Mouse (Mus musculus) urinary bladder, postnatal 10 days (tissue): ENCODE data around the gene Ptprn2.

ENCODE experiments used
- DNase-seq: peaks from one replicate; pipeline ENCODE4 v3.0.0; 2022; ENCODE audit warnings: low spot score

The Ptprn2 gene

DNA sequence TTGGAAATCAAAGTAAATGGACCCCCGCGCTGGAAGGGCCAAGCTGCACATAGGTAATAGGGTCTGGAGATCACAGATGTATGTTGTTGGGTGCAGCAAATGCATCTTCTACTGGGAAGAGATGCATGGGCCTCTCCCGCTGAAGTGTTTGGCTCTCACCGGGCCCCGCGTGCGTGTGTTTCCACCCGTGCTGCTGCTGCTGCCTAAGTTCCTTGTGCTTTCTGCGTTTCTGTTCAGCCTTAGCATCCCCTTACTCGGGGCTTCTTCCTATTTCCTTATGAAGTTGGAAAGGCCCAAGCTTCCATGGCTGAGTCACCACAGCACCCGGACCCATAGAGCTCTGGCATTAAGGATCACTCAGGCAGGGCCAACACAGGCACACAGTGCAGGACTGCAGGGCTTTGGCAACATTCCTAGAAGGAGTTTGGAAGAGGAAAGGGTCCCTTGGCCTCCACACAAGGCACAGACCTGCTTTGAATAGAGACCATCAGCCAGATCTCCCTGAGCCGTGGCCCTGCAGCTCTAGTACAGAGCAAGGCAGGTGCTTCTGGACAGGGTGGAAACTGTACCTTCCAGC is 772.5 kb downstream of the Ptprn2 start:
- DNase-seq, result no peak

DNA sequence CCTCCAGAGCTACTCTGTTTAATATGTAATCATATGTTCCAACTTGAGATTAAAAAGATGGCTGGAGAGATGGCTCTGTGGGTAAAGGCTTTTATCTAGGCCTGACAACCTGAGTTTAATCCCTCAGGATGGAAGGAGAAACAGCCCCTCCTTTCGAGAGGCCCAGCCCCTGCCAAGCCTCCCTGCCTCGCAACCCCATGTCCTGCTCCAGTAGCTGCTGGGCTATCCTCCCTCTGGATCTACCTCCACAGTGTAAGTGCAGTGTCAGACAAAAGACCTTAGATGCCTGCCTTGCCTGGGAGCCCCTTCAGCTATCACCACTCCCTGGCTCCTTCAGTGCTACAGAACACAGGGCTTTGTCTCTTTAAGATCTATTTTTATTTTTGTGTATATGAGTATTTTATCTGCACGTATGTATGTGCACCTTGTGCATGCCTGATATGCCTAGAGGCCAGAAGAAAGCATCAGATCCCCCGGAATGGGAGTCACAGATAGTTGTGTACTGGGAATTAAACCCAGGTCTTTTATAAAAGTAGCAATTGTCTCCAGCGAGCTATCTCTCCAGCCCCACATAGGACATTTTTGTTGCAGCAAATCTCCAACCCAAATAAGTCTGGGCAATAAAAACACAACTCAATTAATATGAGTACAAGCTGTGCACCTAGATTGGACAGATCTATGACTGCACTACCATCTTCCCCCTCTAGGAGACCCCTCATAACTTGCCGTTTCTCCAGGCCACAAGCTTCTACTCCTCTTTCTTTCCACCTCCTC is 775.1 kb downstream of the Ptprn2 start:
- no peak for DNase-seq

DNA sequence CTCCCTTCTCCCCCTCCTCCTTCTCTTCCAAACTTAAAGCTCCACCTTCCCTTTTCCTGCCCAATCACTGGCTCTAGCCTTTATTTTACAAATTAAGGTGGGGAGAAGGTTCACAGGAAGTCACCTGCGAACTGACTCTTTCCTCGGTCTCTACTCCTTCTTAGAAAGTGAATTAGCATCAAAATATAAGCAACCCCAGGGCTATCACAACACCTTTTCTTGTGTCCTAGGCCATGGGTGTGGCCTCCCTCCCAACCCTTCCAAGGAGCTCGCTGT is 775.6 kb downstream of the Ptprn2 start:
- DNase-seq, result no peak

DNA sequence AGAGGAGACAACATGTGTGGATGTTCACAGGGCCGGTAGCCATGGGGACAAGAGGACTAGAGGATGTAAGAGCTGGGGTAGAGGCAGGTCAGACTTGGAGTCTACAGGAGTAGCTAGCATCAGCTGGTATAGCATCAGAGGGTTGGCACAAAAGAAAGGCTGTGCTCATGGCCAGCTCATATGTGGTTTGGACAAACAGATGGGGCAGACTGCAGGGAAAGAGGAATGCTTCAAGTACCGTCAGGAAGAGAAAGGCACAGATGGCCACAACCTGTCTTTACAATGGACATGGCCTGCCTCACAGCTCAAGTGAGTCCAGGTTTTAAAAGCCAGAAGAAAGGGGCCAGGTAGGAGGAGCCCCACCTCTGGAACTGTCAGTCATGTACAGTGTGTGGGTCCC is 776.5 kb downstream of the Ptprn2 start:
- DNase-seq, result no peak

DNA sequence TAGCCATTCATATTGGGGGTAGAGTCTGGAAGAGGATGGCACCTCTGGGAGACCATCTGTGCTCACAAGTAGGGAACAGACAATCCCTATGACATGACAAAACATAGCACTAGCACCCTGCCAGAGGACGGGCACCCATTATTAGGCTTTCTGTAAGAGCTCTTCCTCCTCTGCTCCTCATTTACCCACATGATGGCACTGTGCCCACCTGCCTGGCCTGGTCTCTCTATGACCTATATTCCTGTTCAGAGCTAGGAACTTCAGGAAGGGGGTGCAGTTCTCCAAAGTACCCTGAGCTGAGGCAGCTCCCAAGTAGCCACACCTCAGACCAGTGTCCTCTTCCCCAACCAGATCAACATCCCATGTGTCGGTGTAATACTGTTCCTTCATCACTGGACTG is 777.6 kb downstream of the Ptprn2 start:
- no peak for DNase-seq

DNA sequence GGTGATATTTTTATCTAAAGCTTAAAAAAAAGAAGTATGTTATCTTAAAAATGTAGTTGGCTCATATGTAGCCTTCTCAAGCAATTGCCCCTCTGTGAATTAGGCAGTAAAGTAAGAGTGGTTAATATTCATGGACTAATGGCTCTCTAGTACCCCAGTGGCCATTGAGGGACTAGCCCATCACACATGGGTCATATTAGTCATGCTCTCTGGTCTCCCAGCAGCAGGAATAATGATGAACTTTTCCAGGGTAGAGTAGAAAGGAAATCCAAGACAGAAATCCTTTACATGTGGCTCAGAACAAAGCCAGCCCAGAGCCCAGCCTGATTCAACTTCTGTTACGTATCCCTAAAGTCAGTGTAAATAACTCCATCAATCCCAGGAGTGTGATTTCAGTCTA is 779.7 kb downstream of the Ptprn2 start:
- no peak for DNase-seq

DNA sequence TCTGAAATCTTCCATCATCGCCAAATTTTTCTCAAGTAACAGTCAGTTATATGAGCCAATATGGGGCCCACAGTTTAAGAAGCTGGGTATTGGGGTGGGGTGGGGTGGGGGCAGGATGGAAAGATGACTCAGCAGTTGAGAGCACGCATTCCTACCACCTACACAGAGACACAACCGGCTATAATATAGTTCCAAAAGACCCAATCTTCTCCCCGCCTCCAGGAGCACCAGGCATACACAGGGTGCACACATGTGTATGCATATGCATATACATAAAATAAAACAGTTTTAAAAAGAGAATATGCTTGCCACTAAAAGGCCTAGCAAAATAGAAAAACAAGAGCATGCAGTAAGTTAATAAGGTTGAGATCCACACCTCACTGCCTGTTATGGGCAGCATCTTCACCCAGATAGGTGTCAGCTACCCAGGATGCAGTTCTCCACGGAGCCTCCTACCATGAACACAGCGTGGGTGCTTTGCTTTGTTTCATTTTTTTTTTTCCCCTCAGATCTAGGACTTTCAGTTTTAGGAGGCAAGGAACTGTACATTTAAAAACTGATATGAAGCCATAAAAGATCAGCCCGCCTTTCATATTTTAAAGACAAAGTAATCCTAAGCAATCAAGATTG is 783.1 kb downstream of the Ptprn2 start:
- no peak for DNase-seq

DNA sequence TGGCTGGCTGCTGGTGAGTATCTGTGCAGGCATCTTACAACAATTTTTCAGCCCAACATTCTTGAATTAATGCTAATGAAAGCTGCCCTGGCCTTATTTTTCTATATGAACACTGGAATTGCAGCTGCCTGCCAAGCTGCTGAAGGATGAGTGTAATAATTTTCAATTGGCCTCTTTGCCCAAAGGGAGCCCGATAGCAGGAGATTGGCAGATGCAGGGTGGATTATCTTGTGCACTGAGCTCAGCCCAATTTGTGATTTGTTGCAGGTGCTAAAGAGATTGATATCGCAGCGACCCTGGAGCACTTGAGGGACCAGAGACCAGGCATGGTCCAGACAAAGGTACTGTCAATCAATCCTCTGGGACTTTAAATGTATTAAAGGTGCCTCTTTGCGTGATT is 783.8 kb downstream of the Ptprn2 start:
- no peak for DNase-seq

DNA sequence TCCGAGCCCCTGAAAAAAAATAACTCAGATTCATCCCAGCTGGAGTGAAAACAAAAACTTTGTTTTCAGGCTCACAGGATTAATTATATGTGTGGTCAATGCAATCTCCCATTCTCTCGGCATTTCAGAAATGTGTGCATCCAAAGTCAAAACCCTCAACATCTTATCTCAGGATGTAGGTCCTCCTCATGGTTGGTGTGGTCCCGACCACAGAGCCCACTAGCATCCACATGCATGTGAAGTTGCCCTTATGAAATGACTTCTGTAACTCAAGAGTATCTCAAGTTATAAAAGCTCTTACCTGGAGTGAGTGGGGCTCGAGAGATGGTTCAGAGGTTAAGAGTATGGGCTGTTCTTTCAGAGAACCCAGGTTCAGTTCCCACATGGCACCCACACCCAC is 784.7 kb downstream of the Ptprn2 start:
- DNase-seq, result no peak

DNA sequence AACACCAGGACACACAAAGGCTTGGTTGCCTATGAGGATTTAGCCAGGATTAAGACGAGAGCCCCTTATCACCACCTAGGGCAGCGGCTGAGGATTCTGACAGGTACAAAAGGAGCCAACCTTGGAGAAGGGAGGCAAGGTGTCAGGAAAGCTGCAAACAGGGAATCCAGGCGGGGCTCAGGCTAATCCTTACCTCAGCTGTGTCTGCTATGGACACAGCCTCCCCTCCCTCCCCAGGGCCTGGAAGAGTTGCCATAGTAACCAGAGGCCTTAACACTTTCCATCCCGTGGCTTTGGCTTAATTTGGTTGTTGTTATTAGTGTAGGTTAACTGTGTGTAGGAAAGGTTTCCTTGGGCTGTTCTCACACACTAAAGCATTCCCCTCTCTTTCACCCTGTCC is 787.6 kb downstream of the Ptprn2 start:
- DNase-seq, result no peak

DNA sequence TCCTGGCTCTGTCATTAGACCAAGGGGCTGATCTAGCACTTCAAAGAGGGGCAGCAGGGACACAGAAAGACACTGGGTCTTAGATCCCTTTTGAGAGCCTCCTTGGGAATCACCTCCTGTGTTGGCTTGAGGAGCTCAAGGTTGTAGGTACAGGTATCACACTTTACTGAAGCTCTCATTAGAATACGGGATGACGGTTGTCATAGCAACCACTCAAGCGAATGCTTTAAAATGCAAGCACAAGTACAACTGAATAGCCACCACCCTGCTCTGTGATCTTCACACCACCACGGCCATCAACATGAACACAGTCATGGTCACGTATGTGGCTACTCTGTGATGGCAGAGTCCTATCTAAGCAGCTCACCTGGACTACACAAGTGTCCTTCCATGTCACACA is 789.1 kb downstream of the Ptprn2 start:
- DNase-seq, result no peak

DNA sequence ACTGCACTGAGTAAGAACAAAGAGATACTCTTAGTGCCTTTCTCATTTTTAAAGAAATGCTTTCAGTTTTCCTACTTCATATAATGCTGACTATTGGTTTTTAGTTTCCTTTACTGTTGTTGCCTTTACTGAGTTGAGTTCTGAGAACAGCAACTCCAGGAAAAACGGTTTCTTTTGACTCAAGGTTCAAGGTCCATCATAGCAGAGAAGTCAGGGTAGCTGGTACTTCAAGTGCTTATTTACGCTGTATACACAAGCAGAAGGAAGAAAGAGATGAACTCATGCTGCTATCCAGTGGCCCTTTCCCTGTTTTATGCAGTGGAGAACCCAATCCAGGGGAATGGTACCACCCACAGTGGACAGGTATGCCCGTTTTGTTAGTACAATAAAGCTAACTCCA is 795.3 kb downstream of the Ptprn2 start:
- DNase-seq, result no peak

DNA sequence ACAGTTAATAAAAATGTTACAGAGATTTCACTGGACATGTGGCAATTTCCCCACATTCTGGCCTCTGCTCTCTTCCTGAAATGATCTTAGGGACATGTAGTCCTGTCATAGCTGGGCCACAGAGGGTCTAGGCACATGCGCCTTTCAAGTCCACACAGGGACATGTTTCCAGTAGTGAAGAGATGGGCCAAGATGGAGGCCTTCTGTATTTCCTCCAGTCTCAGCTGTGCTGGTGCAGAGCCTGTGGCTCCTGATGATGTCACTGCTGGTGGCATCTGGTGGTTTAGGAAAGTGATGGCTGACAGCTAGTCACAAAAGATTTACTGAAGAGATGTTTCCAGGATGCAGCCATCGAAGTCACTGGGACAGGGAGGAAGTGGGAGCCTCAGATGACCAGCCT is 797.1 kb downstream of the Ptprn2 start:
- DNase-seq, result no peak

DNA sequence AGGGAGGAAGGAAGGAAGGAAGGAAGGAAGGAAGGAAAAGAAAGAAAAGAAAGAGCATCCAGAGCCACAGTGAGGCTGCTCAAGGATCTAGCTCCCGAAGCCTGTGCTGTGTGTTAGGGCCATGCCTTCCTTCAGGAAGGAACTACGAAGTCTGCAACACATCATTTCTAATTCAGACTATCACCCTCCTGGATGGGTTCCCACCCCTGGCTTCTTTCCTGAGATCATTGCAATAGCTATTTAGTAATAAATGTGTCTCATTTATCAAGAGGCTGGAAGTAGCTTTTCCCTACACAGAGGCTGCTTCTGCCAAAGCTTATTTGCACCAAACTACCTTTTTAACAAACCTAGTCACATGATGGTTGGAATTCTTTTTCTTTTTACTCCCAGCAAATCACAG is 801.9 kb downstream of the Ptprn2 start:
- no peak for DNase-seq

DNA sequence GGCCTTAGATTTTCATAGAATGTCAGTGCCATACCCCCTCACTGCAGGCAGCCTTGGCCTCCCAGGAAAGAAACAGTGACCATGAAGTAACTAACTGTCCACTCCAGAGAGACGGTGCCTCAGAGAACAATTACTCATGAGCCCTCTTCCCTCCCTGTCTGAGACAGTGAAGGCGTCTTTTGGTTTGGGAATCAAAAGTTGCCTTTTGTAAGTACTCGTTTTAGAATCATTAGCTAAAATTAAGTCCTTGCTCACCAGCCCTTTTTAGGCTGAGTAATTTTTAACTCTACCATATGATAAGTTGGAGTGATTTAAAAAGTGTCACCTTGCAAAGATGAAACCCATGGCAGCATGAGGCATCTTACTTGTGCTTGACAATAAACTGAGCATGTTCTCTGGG is 806.4 kb downstream of the Ptprn2 start:
- no peak for DNase-seq

DNA sequence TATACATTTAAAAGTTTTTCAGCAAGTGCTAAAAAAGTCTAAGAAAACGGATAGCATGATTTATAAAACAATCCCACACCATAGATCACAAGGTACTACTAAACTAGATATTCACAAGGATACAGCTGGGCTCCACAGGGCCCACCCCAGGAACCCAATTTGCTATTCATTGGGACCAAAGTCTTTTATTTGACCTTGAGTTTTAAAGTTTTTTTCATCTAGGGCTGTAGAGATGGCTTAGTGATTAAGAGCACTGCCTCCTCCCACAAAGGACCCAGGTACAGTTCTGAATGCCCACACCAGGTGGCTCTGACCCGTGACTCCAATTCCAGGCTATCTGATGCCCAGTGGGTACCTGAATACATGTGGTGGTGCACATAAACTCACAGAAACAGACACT is 811.3 kb downstream of the Ptprn2 start:
- no peak for DNase-seq

DNA sequence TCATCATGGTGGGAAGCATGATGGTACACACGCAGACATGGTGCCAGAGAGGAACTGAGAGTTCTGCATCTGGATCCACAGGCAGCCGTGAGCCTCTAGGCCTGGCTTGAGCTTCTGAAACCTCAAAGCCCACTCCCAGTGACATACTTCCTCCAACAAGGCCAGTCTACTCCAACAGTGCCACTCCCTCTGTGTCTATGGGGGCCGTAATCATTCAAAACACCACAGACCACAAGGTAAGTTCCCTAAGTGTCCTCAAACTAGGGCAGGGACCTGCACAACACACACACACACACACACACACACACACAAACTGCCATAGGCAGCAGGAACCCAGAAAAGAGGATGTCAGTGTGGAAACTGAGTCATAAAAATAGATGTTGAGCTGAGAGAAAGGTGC is 813.6 kb downstream of the Ptprn2 start:
- no peak for DNase-seq

DNA sequence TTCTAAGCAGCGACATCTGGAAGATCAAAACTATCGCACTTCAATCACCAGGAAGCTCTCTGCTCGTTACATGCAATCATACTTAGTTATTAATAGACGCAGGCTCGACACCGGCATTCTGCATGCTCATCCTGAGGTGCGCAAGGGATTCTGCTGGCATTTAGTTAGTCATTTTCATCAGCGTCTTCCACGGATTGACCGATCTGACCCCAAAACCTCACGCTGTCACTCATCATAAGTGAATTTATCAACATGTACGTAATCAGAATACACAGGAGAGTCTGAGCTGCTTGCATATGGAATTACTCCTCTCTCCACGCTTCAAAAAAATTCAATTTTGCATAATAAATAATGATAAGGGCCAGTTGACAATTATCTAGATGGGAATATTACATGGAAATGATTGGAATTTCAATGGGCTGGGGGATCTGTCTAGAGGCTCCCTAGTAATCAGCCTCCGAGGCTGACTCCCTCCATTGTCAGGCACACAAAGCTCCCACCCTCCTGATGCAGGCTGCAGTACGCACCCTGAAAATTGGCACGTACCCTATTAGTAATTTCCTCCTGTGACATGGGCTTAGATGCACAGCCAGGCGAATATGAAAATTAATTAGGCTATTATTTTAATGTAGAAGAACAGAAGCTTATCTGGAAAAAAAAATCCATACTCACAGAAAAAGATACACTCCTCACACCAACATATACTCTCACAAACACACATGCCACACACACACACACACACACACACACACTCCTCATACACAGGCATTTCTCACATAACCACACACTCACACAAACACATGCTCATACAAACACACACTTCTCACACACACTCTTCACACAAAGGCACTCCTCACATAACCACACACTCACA is 819.5 kb downstream of the Ptprn2 start:
- DNase-seq, result no peak

DNA sequence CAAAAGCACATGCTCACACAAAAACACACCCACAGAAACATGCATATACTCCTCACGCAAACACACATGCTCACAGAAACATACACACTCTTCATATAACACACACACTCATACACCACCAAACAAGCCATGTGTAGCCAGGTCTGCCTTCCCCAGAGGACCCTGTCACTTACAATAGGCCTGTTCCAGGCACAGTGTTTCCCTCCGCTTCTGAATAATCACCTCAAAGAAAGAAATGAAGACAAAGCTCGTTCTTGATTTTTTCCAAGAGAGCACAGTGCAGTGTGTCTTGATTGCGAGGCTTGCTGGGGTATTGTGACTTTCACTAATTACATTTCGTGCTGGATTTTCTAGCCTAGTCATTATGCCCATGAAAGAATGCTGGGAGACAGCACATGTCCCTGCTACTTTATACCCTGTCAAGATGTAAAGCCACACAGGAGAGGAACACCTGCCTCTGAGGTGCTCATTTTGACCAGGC is 820.1 kb downstream of the Ptprn2 start:
- no peak for DNase-seq

DNA sequence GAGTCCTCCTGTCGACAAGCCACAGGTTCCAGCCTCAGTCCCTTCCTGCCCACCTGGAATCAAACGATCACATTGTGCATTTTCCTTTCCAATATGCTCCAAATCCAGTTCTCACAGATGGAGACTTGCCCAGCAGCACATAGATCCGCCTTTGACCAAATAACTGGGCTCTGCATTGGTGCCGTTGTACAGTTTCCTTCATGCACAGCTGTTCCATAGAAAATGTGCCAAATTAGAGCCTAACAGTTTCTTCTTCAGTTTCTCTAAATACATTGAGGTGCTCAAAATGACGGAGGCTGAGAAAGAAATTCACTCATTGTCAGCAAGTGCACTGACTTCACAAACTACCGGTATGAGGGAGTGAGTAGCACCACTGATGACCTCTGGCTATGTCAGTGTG is 826.6 kb downstream of the Ptprn2 start:
- DNase-seq, result no peak

DNA sequence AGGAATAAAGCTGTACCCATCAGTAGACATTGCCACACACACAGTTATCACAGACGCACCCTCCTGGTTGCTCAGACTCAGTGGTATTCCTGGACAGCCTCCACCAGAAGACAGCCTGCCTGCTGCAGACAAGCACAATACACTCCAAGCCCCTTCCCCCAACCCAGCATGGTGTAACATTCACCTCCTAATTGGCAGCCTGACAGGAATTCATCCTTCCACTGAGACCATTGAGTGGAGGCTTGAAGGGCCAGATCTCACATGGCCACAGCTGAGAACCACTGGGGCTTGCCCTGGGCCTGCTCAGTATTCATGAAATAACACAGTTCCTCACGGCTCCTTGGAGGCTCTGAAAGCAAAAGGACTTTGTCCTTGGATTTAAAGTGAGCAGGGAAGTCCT is 829.5 kb downstream of the Ptprn2 start:
- no peak for DNase-seq

DNA sequence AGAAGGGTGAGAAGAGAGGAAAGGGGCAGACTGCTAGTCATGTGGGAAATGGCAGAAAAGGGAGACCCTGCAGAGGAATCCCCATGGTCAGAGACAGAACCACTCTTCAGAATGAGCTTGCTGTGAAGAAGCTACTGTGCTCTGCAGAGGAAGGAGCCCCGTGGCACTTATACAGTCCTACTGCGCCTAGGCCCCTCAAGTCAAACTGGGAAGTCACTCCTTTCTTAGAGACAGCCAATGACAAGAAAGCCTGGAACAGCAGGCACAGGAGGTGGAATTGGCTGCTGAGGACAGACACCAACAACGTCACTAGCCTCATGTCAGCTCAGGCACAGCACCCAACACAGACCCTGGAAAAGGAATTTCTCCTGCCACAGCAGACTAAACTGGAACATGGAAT is 830.1 kb downstream of the Ptprn2 start:
- DNase-seq, result no peak

DNA sequence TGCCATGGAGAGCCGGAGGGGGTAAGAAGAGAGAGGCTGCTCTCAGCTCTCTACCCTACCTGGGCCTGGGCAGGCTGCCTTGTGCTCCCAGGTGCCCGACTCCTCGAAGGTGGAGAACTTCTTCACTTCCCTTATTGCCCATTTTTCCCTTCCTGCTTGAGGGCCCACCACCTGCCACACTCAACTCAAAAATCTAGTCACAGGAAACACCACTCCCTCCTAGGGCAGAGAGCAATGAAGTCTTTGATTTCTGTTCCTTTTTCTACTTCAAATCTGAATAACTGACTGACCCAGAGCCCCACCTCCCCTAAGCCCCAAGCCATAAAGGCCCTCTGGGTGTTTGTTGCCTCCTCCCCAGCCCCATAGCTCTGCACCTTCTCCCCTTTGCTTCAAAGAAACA is 832.7 kb downstream of the Ptprn2 start:
- DNase-seq, result no peak
